Mouse (Mus musculus) C2C12 (cell line): ENCODE data around the gene Stat4. TPM values are rescaled to one million over a fixed set of nuclear protein-coding genes. Genes with fewer than 3 reads are reported as not detected.

Experiments
- H3K27me3 ChIP-seq: one replicate; pipeline ENCODE4 v1.6.1; 2011; ENCODE audit not compliant: control insufficient read depth, insufficient read depth, insufficient read length
- H3K36me3 ChIP-seq: one replicate; pipeline ENCODE4 v1.6.1; 2011; ENCODE audit not compliant: control insufficient read depth, insufficient read depth
- H3K4me3 ChIP-seq: one replicate; pipeline ENCODE4 v1.5.1; 2011; ENCODE audit warnings: mild to moderate bottlenecking, control low read depth; ENCODE audit not compliant: poor library complexity, insufficient read depth, severe bottlenecking
- H3K79me2 ChIP-seq: one replicate; pipeline ENCODE4 v1.6.1; 2011; ENCODE audit not compliant: control insufficient read depth, insufficient read depth
- H3K79me3 ChIP-seq: one replicate; pipeline ENCODE4 v1.6.1; 2011; ENCODE audit warnings: low read depth, control low read depth
- H3ac ChIP-seq: one replicate; pipeline ENCODE3; 2011; ENCODE audit warnings: low read depth; ENCODE audit not compliant: control insufficient read depth, insufficient read length
- CEBPB ChIP-seq: IDR thresholded peaks from one replicate; pipeline ENCODE4 v1.6.1; 2011; ENCODE audit warnings: low read depth, mild to moderate bottlenecking, control low read depth, moderate library complexity
- CTCF ChIP-seq: IDR thresholded peaks from one replicate; pipeline ENCODE4 v1.5.1; 2011; ENCODE audit not compliant: control insufficient read depth, insufficient read depth, insufficient read length
- FOSL1 ChIP-seq: IDR thresholded peaks from one replicate; pipeline ENCODE4 v1.8.0; 2011; ENCODE audit warnings: mild to moderate bottlenecking, low read length; ENCODE audit not compliant: poor library complexity, insufficient read depth, severe bottlenecking
- MAX ChIP-seq: IDR thresholded peaks from one replicate; pipeline ENCODE4 v1.6.1; 2011; ENCODE audit warnings: mild to moderate bottlenecking, control low read depth
- MYOD1 ChIP-seq: IDR thresholded peaks from one replicate; pipeline ENCODE4 v1.6.1; 2011; ENCODE audit warnings: low read depth; ENCODE audit not compliant: control insufficient read depth, insufficient read length
- MYOG ChIP-seq: IDR thresholded peaks from one replicate; pipeline ENCODE4 v1.6.1; 2011; ENCODE audit not compliant: control insufficient read depth, insufficient read length; ENCODE audit errors: extremely low read depth
- USF1 ChIP-seq: IDR thresholded peaks from one replicate; pipeline ENCODE4 v1.6.1; 2011; ENCODE audit warnings: low read depth, mild to moderate bottlenecking, control low read depth, moderate library complexity
- polyA plus RNA-seq: library from polyadenylated mRNA; unstranded; fragments of >200 nt; fragmentation: generic; extraction: Trizol; gene quantifications from one replicate; pipeline ENCODE4 v1.2.1, GENCODE M21; 2012; ENCODE audit warnings: missing spikeins

The Stat4 gene
- polyA plus RNA-seq, 1 experiment, result not detected

GRCm38 (mm10) chr1:52154890-52155289 lies 167.9 kb downstream of the Stat4 start:
- Histone ChIP-seq H3K36me3 (peaks cover 31% of the 10 kb centered on the region), H3K4me3 (no peak overlapping the region), H3K79me3 (no peaks in the 10 kb centered on the region), H3K79me2 (no peaks in the 10 kb centered on the region), H3ac (no peak overlapping the region), H3K27me3 (no peaks in the 10 kb centered on the region)
- TF ChIP-seq MAX (no peak), FOSL1 (no peak), CEBPB (no peak), MYOD1 (no peak), USF1 (no peak), CTCF (no peak), MYOG (no peak)

- no peaks in the 10 kb centered on the region for H3K79me3 ChIP-seq
- peaks cover 31% of the 10 kb centered on the region for H3K36me3 ChIP-seq
Measured at GRCm38 (mm10) chr1:52156351-52156750, 169.4 kb downstream of the Stat4 start.

More at GRCm38 (mm10) chr1:52156351-52156750, 169.4 kb downstream of the Stat4 start:
- H3K27me3 ChIP-seq, result no peaks in the 10 kb centered on the region
- no peak overlapping the region for H3ac ChIP-seq
- TF ChIP-seq CEBPB (no peak), MYOG (no peak), USF1 (no peak)
- no peaks in the 10 kb centered on the region for H3K79me2 ChIP-seq
- H3K4me3 ChIP-seq, result no peak overlapping the region

Other genes starting within 250 kb of the Stat4 start
- 2.9 TPM for gene Myo1b, start 71.1 kb upstream of the Stat4 start, polyA plus RNA-seq
- gene Stat1, start 132.3 kb downstream of the Stat4 start, polyA plus RNA-seq, result 8.3 TPM
- 22.0 TPM for gene Gls, start 246.1 kb downstream of the Stat4 start, polyA plus RNA-seq